Mouse (Mus musculus) layer of hippocampus, adult 11-12 months (tissue): ENCODE results near the gene Olfr20.
"Not testable (repeated sequence)": the region's sequence is repeated elsewhere in the genome, so short reads cannot be mapped to it uniquely, and the experiment has no call there.

ENCODE experiments used
- DNase-seq: peaks from one replicate; pipeline ENCODE4 v3.0.0; 2022; ENCODE audit warnings: low spot score

Olfr20 gene

DNA sequence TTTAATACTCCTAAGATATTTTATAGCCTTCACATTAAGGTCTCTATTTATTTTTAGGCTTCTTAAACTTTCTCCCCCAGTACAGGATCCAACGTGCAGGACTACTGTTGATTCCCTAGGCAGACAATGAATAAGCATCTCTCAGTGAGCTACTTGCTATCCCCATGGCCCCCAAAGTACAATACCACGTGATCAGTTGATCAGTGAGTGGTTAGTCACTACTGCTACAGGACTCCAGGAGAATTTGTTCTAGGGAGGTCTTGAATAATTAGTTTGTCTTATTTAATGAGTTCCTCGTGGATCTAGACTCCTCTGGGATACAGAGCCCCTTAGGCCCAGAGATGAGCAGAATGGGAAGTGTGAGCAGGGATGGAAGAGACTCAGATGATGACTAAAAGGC is at the start of gene Olfr20:
Gene Olfr20, plus strand, starts transcription at position 301 of the 400 bp plus-strand sequence.
- DNase-seq, result no peak

DNA sequence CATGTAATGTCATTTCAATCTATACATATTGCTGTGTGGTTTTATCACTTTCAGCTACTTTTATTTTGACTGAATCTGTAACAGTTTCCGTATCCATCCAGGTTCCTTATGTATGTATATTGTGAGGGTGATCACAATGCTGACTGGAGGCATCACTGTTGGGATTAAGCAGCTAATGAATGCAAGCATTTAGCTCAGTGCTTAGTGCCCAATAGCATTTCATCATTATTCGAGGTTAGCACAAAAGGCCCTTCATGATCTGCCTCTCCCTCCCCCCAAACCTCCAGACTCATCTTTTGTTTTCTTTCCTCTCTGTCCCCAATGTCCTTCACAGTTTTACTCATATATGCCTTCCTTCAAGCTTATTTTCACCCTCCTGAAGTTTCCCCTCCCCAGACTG is 47.5 kb upstream of the Olfr20 start:
- no peak for DNase-seq

GRCm38 (mm10) chr11:73315961-73316360 is 34.6 kb upstream of the Olfr20 start:
- DNase-seq, result no peak

DNA sequence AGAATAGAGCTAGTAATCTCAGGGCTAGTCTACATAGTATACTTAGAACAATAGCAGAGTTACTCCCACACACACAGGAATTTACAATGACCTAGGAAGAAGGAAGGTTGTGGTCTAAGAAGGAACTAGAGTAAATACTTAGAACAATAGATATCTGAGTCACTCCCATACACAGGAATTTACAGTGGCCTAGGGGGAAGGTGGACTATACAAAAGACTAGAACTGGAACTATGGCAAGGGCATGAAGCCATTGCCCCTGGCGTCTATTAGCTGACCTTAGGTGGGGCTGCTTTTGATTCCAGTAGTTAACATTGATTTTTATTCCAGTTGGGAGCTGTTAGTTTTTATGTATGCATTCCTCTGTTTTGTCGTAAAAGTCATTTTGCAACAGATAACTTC is 32.0 kb upstream of the Olfr20 start:
- not testable (repeated sequence) for DNase-seq

- not testable (repeated sequence) for DNase-seq
Observed at GRCm38 (mm10) chr11:73321064-73321463, 29.5 kb upstream of the Olfr20 start.

DNA sequence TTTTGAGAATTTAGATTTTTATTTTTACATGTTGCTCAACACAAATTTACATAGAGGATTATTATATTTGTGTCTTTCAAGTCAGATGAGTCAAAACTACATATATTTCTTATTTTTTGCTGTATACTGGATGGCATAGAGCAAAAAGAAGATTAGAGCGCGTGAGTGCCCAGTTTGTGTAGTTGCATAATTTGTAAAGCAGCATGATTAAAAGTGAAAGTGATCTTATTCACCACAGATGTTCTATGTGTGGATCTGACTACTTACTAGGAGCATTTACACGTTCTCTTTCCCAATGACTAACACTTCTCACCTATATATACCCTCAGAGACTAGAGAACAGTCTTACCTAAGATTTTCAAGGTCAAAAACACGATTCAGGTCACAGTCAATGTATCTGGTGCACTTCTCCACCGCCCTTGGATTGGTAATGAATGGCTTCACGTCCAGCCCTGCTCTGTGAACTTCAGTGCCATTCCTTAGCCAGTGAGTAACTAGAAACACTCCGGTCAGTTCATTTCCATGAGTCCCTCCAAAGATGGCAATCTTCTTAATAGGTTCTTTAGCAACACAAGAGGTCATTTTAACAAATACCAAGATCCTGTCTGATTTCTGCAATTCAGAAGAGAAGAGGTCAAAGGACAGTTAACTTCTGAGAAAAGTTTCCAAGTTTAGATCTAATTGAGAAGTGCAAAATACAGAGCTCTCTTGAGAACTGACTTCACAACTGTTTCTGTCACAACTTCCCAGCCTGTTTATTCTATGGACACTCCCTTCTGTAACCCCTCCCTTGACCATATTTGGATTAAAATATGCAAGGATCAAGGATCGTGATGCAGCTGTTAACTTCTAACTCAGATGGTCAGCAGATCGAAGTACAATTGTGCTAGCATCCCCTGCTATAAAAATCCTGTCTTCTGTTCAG is 26.4 kb upstream of the Olfr20 start:
- no peak for DNase-seq

DNA sequence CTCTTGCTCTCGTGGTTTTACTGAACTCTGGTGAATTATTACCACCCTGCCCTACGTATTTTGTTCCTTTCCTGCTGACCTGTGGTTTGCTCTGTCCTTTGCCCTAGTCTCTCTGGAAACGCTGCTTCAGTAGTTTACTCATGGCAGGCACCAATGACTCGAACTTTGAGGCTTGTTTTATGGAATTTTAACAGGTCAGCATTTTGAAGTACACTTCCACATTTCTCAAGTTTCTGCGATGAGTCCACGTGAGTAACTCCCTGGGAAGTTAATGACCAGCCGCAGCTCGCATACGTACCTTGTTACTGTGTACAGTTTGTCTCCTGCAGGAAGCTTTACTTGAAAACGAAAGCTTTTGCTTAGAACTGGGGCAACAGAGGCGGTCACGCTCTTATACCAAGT is 24.1 kb upstream of the Olfr20 start:
- DNase-seq, result no peak

GRCm38 (mm10) chr11:73327361-73327760 is 23.2 kb upstream of the Olfr20 start:
- no peak for DNase-seq

DNA sequence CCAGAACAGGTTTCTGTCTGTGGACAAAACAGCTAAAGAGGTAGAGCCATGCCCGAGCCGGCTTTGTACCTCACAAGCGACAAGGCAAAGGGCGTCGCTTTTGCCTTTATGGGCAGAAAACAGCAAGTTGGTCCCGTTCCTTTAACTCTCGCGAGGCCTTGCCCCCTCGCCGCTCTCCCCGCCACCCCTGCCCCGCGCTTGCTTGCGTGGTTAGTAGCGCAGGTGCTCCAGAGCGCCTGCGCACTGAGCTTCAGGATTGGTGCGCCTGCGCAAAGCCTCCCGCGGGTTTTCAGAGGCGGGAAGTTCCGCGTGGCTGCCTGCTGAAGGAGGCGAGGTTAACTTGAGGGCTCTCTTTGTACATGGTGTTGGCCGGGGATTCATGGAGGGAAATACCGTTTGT is 21.1 kb upstream of the Olfr20 start, which contains the start of the genes Aspa, Gm49340 and Spata22:
Gene Aspa, minus strand, starts transcription at position 155 of the 400 bp plus-strand sequence.
Gene Gm49340, plus strand, starts transcription at position 300 of the 400 bp plus-strand sequence.
Gene Spata22, plus strand, starts transcription at position 300 of the 400 bp plus-strand sequence.
- no peak for DNase-seq

- no peak for DNase-seq
Observed at GRCm38 (mm10) chr11:73333357-73333756, 17.2 kb upstream of the Olfr20 start.

- no peak for DNase-seq
Observed at GRCm38 (mm10) chr11:73336919-73337318, 13.7 kb upstream of the Olfr20 start.

DNA sequence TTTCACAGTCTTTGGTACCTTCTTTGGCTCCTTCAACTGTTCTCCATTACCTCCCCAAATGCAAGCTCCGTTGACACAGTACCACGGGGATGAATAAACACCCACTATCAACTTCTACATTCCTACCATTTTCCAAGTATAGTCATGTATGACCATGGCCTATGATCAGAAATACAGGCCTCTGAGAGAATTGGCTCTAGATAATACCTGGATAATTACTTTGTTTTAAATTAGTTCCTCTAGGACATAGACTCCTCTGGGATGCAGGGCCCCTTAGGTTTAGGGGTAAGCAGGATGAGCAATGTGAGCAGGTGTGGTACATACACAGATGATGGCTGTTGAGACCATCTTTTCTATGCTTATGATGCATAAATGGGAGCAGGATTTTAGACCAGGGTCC is 20.4 kb downstream of the Olfr20 start, which contains the start of gene Olfr376:
Gene Olfr376, plus strand, starts transcription at position 301 of the 400 bp plus-strand sequence.
- DNase-seq, result no peak

DNA sequence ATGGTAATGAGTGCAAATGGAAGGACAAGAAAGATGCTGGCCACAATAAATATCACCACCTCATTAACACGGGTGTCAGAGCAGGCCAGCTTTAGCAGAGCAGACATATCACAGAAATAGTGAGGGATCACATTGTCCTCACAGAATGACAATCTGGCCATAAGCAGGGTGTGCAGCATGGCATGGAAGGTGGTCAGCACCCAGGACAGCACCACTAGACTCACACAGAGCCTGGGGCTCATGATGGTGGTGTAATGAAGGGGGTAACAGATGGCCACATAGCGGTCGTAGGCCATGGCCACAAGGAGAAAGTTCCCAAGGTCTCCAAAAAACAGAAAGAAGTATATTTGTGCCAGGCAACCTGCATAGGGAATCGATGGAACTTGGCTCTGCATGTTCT is 44.8 kb downstream of the Olfr20 start:
- DNase-seq, result no peak

DNA sequence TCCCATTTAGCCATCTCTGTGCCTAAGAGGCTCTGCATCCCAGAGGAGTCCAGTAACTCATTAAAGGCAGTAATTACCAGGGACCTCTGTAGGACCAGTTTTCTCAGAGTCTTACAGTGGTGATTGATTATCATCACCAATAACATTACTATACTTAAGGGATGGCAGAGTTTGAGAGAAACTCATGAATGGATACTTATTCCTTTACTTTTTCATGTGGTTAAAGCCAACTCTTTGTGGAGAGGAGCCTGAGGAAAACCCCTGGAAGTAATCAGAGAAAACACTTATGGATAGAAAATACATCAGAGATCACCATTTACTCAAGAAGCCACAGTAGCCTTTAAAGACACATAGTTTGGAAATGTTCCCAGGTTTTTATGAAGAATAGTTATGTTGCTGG is 48.9 kb downstream of the Olfr20 start, which contains the start of gene Olfr1:
Gene Olfr1, minus strand, starts transcription at position 101 of the 400 bp plus-strand sequence.
- DNase-seq, result no peak
